Mouse (Mus musculus): ENCODE measurements around the gene Eaf2. TPM values are rescaled to one million over a fixed set of nuclear protein-coding genes. Genes with fewer than 3 reads are reported as not detected.

The Eaf2 gene
- polyA plus RNA-seq, 1 experiment from 2014 or later, result 11.6 TPM

DNA sequence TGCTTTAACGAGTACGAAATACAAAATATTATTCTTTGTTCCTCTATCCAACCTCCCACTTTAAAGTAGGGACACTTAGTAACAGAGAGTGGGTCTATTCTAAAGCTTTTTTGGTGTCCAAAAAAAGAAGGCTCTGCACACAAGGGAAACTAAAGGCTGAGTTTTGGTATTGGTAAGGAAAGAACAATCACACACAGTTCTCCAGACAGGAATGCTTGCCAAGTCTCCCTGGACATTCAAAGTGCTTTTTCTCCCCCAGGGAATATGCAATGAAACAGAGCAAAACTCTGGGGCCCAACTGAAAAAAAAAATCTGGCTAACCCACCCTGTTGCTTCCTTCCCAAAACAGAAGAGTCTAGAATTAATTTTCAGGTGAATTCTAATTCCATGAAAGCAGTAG, 90.7 kb downstream of the Eaf2 start:
- no peaks in the 10 kb centered on the region for H3K9me3 ChIP-seq (ENCODE audit: low read length)
- H3K4me2 ChIP-seq (replicated peaks; ENCODE audit: low read depth, low read length), result peak overlapping the region; percentile 32
- WGBS, result 92% methylated on average over 2 of the region's 2 CpGs
- ATAC-seq (ENCODE audit: low FRiP score, low TSS enrichment), result no peak
- H3K27ac ChIP-seq (ENCODE audit: low read length), result peak overlapping the region; percentile 48; the same call in 1 of the 2 replicates
- peak overlapping the region; percentile 33 for H3K4me3 ChIP-seq (ENCODE audit: low read length)
- no peaks in the 10 kb centered on the region for H3K36me3 ChIP-seq (ENCODE audit: insufficient read depth, low read length)
- no peaks in the 10 kb centered on the region for H3K27me3 ChIP-seq (ENCODE audit: insufficient read depth, low read length)
- H3K4me1 ChIP-seq (ENCODE audit: insufficient read depth, low read length), result no peaks in the 10 kb centered on the region
- peak overlapping the region; percentile 51; the same call in 1 of the 2 replicates for H3K9ac ChIP-seq (replicated peaks; ENCODE audit: low read length)

GRCm38 (mm10) chr16:36775658-36776057, 99.1 kb downstream of the Eaf2 start:
- no peak overlapping the region for H3K4me3 ChIP-seq (ENCODE audit: low read length)
- H3K36me3 ChIP-seq (ENCODE audit: insufficient read depth, low read length), result no peaks in the 10 kb centered on the region
- no peak for ATAC-seq (ENCODE audit: low FRiP score, low TSS enrichment)
- no peak overlapping the region for H3K4me2 ChIP-seq (replicated peaks; ENCODE audit: low read depth, low read length)
- H3K27ac ChIP-seq (ENCODE audit: low read length), result no peak overlapping the region
- H3K27me3 ChIP-seq (ENCODE audit: insufficient read depth, low read length), result no peaks in the 10 kb centered on the region
- no peak overlapping the region for H3K9ac ChIP-seq (replicated peaks; ENCODE audit: low read length)
- WGBS, result 71% methylated on average over 6 of the region's 6 CpGs
- H3K4me1 ChIP-seq (ENCODE audit: insufficient read depth, low read length), result no peaks in the 10 kb centered on the region
- no peaks in the 10 kb centered on the region for H3K9me3 ChIP-seq (ENCODE audit: low read length)

DNA sequence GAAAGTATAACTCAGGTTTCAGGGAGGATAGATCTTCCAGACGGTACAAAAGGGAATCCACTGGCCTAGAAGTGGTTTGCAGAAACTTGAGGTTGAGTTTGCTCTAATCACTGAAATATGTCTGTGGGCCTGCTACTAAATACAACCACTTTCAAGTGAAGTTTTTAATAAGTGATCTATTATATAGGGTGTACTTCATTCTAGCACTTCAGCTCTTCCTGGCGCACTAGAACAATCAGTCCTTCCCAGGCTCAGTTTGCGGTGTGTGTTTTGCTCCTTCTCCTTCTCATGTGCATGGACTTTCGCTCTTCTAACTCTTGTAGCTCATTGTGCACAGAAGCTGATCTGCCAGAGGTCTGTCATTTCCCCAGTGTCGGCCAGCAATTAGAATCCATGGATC, 101.8 kb downstream of the Eaf2 start:
- Histone ChIP-seq H3K4me1 (ENCODE audit: insufficient read depth, low read length) (no peaks in the 10 kb centered on the region), H3K27me3 (ENCODE audit: insufficient read depth, low read length) (no peaks in the 10 kb centered on the region), H3K36me3 (ENCODE audit: insufficient read depth, low read length) (no peaks in the 10 kb centered on the region), H3K27ac (ENCODE audit: low read length) (no peak overlapping the region), H3K9ac (replicated peaks; ENCODE audit: low read length) (no peak overlapping the region), H3K9me3 (ENCODE audit: low read length) (peaks cover 2% of the 10 kb centered on the region; the same call in 1 of the 2 replicates), H3K4me2 (replicated peaks; ENCODE audit: low read depth, low read length) (no peak overlapping the region), H3K4me3 (ENCODE audit: low read length) (no peak overlapping the region)
- WGBS, result 85% methylated on average over 5 of the region's 5 CpGs
- no peak for ATAC-seq (ENCODE audit: low FRiP score, low TSS enrichment)

DNA sequence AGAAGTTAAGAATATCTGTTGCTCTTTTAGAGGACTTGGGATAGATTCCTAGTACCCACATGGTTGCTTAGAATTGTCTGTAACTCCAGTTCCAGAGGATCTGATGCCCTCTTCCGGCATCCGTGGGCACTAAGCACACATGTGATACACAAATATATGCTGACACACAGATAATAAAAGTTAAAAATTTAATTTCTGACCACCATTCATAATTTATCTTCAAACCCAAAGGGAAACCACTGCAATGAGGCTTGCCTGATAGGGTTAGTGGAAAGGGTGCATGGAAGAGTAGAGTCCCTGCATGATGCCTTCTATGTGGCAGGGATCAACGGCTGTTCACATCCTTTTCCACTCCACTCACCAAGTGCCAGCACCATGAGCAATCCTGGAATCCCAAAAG, 103.1 kb downstream of the Eaf2 start:
- Histone ChIP-seq H3K27me3 (ENCODE audit: insufficient read depth, low read length) (no peaks in the 10 kb centered on the region), H3K9me3 (ENCODE audit: low read length) (peaks cover 2% of the 10 kb centered on the region; the same call in 1 of the 2 replicates), H3K27ac (ENCODE audit: low read length) (no peak overlapping the region), H3K4me2 (replicated peaks; ENCODE audit: low read depth, low read length) (no peak overlapping the region), H3K9ac (replicated peaks; ENCODE audit: low read length) (no peak overlapping the region), H3K4me1 (ENCODE audit: insufficient read depth, low read length) (no peaks in the 10 kb centered on the region), H3K36me3 (ENCODE audit: insufficient read depth, low read length) (no peaks in the 10 kb centered on the region), H3K4me3 (ENCODE audit: low read length) (no peak overlapping the region)
- WGBS, result 87% methylated on average over 3 of the region's 3 CpGs
- no peak for ATAC-seq (ENCODE audit: low FRiP score, low TSS enrichment)

DNA sequence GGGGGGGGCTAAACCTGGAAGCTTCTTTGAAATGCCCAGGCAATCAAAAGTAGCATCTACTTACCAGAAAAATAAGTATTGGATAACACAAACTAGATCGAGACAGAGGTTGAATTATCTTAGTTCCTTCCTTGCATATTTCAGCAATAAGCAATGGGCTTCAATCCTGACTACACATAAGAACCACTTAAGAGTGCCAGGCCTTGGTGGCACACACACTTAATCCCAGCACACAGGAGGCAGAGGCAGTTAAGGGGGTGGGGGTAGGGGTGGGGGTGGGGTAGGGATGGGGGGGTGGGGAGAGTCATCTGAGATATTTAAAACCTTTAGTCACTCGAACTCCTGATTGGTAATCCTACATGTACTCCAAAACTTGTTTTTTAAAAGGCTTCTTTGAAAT, 103.6 kb downstream of the Eaf2 start:
- H3K9ac ChIP-seq (replicated peaks; ENCODE audit: low read length), result no peak overlapping the region
- no peaks in the 10 kb centered on the region for H3K4me1 ChIP-seq (ENCODE audit: insufficient read depth, low read length)
- H3K4me3 ChIP-seq (ENCODE audit: low read length), result no peak overlapping the region
- no peak overlapping the region for H3K27ac ChIP-seq (ENCODE audit: low read length)
- WGBS, result 68% methylated on average over 2 of the region's 2 CpGs
- H3K9me3 ChIP-seq (ENCODE audit: low read length), result peaks cover 2% of the 10 kb centered on the region; the same call in 1 of the 2 replicates
- no peak for ATAC-seq (ENCODE audit: low FRiP score, low TSS enrichment)
- no peak overlapping the region for H3K4me2 ChIP-seq (replicated peaks; ENCODE audit: low read depth, low read length)
- no peaks in the 10 kb centered on the region for H3K27me3 ChIP-seq (ENCODE audit: insufficient read depth, low read length)
- no peaks in the 10 kb centered on the region for H3K36me3 ChIP-seq (ENCODE audit: insufficient read depth, low read length)

- WGBS, result 54% methylated on average over 4 of the region's 4 CpGs
- no peak overlapping the region for H3K9ac ChIP-seq (replicated peaks; ENCODE audit: low read length)
- H3K36me3 ChIP-seq (ENCODE audit: insufficient read depth, low read length), result no peaks in the 10 kb centered on the region
- H3K9me3 ChIP-seq (ENCODE audit: low read length), result peaks cover 2% of the 10 kb centered on the region; the same call in 1 of the 2 replicates
- ATAC-seq (ENCODE audit: low FRiP score, low TSS enrichment), result no peak
- no peak overlapping the region for H3K27ac ChIP-seq (ENCODE audit: low read length)
- H3K4me1 ChIP-seq (ENCODE audit: insufficient read depth, low read length), result no peaks in the 10 kb centered on the region
- no peak overlapping the region for H3K4me3 ChIP-seq (ENCODE audit: low read length)
- H3K4me2 ChIP-seq (replicated peaks; ENCODE audit: low read depth, low read length), result no peak overlapping the region
- H3K27me3 ChIP-seq (ENCODE audit: insufficient read depth, low read length), result no peaks in the 10 kb centered on the region
These were observed 104.0 kb downstream of the Eaf2 start for GRCm38 (mm10) chr16:36770830-36771229.

DNA sequence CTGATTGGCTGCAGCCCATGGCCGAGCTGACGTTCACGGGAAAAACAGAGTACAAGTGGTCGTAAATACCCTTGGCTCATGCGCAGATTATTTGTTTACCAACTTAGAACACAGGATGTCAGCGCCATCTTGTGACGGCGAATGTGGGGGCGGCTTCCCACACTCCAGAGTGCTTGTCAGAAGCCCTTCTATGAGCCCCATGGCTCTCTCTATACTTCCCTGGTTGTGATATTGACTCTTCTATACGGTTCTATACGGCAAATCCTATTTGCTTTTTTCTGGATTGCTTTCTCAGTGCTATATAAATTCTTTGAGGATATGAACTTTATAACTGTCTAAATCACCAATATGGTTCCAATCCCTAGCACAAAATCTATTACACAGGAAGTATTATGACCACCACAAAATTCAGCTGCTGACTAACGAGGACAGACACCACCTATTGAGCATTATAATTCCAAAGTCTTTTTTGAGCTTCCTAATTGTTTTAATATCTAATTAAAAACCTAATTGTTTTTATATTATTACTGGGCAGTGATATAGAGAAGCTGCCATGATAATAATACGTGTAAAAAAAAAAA, 104.5 kb downstream of the Eaf2 start:
- Histone ChIP-seq H3K4me3 (ENCODE audit: low read length) (no peak overlapping the region), H3K27ac (ENCODE audit: low read length) (no peak overlapping the region), H3K9ac (replicated peaks; ENCODE audit: low read length) (no peak overlapping the region), H3K36me3 (ENCODE audit: insufficient read depth, low read length) (no peaks in the 10 kb centered on the region), H3K9me3 (ENCODE audit: low read length) (peaks cover 2% of the 10 kb centered on the region; the same call in 1 of the 2 replicates), H3K4me1 (ENCODE audit: insufficient read depth, low read length) (no peaks in the 10 kb centered on the region), H3K27me3 (ENCODE audit: insufficient read depth, low read length) (no peaks in the 10 kb centered on the region), H3K4me2 (replicated peaks; ENCODE audit: low read depth, low read length) (no peak overlapping the region)
- ATAC-seq (ENCODE audit: low FRiP score, low TSS enrichment), result no peak
- 54% methylated on average over 8 of the region's 13 CpGs for WGBS

- H3K9me3 ChIP-seq (ENCODE audit: low read length), result no peaks in the 10 kb centered on the region
- H3K4me1 ChIP-seq (ENCODE audit: insufficient read depth, low read length), result no peaks in the 10 kb centered on the region
- H3K4me3 ChIP-seq (ENCODE audit: low read length), result no peak overlapping the region
- no peak overlapping the region for H3K9ac ChIP-seq (replicated peaks; ENCODE audit: low read length)
- ATAC-seq (ENCODE audit: low FRiP score, low TSS enrichment), result no peak
- no peak overlapping the region for H3K4me2 ChIP-seq (replicated peaks; ENCODE audit: low read depth, low read length)
- H3K27me3 ChIP-seq (ENCODE audit: insufficient read depth, low read length), result no peaks in the 10 kb centered on the region
- no peaks in the 10 kb centered on the region for H3K36me3 ChIP-seq (ENCODE audit: insufficient read depth, low read length)
- WGBS, result 91% methylated on average over 3 of the region's 3 CpGs
- H3K27ac ChIP-seq (ENCODE audit: low read length), result no peak overlapping the region
These were observed 122.8 kb downstream of the Eaf2 start for GRCm38 (mm10) chr16:36751979-36752378.

GRCm38 (mm10) chr16:36747767-36748166, 127.0 kb downstream of the Eaf2 start:
- no peak overlapping the region for H3K4me3 ChIP-seq (ENCODE audit: low read length)
- ATAC-seq (ENCODE audit: low FRiP score, low TSS enrichment), result no peak
- no peaks in the 10 kb centered on the region for H3K27me3 ChIP-seq (ENCODE audit: insufficient read depth, low read length)

GRCm38 (mm10) chr16:36747068-36747467, 127.7 kb downstream of the Eaf2 start:
- Histone ChIP-seq H3K4me3 (ENCODE audit: low read length) (no peak overlapping the region), H3K27me3 (ENCODE audit: insufficient read depth, low read length) (no peaks in the 10 kb centered on the region), H3K4me2 (replicated peaks; ENCODE audit: low read depth, low read length) (no peak overlapping the region), H3K9ac (replicated peaks; ENCODE audit: low read length) (no peak overlapping the region), H3K9me3 (ENCODE audit: low read length) (no peaks in the 10 kb centered on the region), H3K36me3 (ENCODE audit: insufficient read depth, low read length) (no peaks in the 10 kb centered on the region), H3K27ac (ENCODE audit: low read length) (no peak overlapping the region), H3K4me1 (ENCODE audit: insufficient read depth, low read length) (no peaks in the 10 kb centered on the region)
- no peak for ATAC-seq (ENCODE audit: low FRiP score, low TSS enrichment)
- 76% methylated on average over 4 of the region's 4 CpGs for WGBS

More at GRCm38 (mm10) chr16:36747767-36748166, 127.0 kb downstream of the Eaf2 start:
- H3K4me2 ChIP-seq (replicated peaks; ENCODE audit: low read depth, low read length), result no peak overlapping the region
- H3K36me3 ChIP-seq (ENCODE audit: insufficient read depth, low read length), result no peaks in the 10 kb centered on the region
- H3K9ac ChIP-seq (replicated peaks; ENCODE audit: low read length), result no peak overlapping the region
- H3K4me1 ChIP-seq (ENCODE audit: insufficient read depth, low read length), result no peaks in the 10 kb centered on the region
- no peak overlapping the region for H3K27ac ChIP-seq (ENCODE audit: low read length)
- H3K9me3 ChIP-seq (ENCODE audit: low read length), result no peaks in the 10 kb centered on the region
- WGBS, result 56% methylated on average over 2 of the region's 2 CpGs

All from kidney, embryonic 16.5 days (tissue).